Mouse (Mus musculus) small intestine, adult 2 months (tissue): ENCODE data around the gene Ranbp1.

Experiments used
- CTCF ChIP-seq: fragments of 200-500 bp; IDR thresholded peaks from 2 replicates; pipeline ENCODE4 v1.5.1; 2012; ENCODE audit warnings: low read depth, mild to moderate bottlenecking, control low read depth, inconsistent platforms, low read length, moderate library complexity, mixed read lengths; ENCODE audit not compliant: insufficient replicate concordance, insufficient read length; ENCODE audit errors: extremely low read depth
- POLR2A ChIP-seq: fragments of 200-500 bp; IDR thresholded peaks from 2 replicates; pipeline ENCODE4 v1.6.1; 2012; ENCODE audit warnings: low read depth, mild to moderate bottlenecking, control low read depth, inconsistent platforms, low read length, moderate library complexity

DNA sequence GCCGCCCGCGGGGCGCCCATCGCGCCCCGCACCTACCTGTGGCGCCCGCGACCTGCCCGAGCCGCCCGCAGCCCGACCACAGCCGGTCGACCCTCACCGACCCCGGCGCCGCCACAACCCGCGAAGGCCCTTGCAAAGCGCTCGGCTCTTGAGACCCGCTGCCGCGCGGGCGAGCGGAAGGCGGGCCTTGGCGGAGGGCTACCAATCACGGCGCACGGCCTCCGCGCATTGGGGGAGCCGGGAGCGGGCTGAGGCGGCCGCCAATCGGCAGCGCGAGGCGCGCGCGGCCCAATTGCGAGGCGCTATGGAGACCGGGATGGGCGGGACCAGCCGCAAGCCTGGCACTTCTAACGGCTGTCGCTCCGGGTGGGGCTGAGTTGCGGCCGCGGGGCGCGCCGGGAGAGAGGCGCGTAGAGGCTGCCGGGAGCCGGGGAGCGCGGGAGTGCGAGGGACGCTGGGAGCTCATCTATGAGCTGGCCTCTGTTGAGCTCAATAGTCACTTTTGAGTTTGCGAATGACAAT lies 40.6 kb upstream of the Ranbp1 start, which contains the start of gene Dgcr8:
- TF ChIP-seq CTCF (no peak), POLR2A (peak; percentile 79; the same call in 1 of the 2 replicates)
